Mouse (Mus musculus) left cerebral cortex, adult 2 months (tissue): ENCODE results near the gene Sec31a. TPM values are rescaled to one million over a fixed set of nuclear protein-coding genes. Genes with fewer than 3 reads are reported as not detected.

Experiments used
- DNase-seq, 2 experiments: peaks; one replicate each; pipeline ENCODE4 v3.0.0; 2021 to 2022; ENCODE audit warnings: low spot score in 2 of 2, mixed read lengths in 1 of 2; ENCODE audit errors: extremely low spot score in 1 of 2
- H3K27ac ChIP-seq: fragments of 200-600 bp; 2 replicates; pipeline ENCODE4 v1.8.1; 2022
- H3K4me3 ChIP-seq: fragments of 200-600 bp; 2 replicates; pipeline ENCODE4 v1.8.1; 2022
- CTCF ChIP-seq: fragments of 200-600 bp; IDR thresholded peaks from 2 replicates; pipeline ENCODE4 v1.8.1; 2022; ENCODE audit warnings: antibody characterized with exemption, mild to moderate bottlenecking, moderate library complexity
- intact Hi-C: fragments of 180-260 bp; cut with DNase I; formaldehyde crosslinking; loops from one replicate; pipeline ENCODE4 v1.15.1; 2025
- total RNA-seq, 2 experiments: library from RNA; stranded (reverse); gene quantifications; 2 replicates each; pipeline ENCODE4 v1.2.3; 2021

Sec31a gene
- total RNA-seq, 2 experiments from 2014 or later = 118 to 122 TPM

DNA sequence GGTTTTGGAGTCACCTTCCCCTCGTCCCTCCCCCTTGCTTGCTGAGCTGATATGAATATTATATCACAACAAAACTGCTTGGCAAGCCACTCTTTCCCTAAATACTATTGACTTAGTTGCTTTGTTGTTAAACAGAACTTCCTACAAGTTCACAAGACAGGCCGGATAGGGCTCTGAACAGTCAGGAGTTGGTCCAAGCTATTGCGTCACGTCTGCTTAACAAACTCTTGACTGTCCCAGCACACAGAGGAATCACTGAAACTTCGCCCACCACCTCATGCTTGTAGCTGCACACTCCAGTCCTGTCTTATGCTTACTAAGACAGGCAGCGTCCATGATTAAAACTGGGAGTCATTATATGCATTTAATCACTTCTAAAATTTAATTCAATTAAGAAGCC, 46.9 kb downstream of the Sec31a start:
- H3K27ac ChIP-seq = no peak overlapping the region
- TF ChIP-seq CTCF = no peak
- DNase-seq = no peak

GRCm38 (mm10) chr5:100368527-100368926, 47.5 kb downstream of the Sec31a start:
- Histone ChIP-seq H3K27ac (no peak overlapping the region), H3K4me3 (no peak overlapping the region)
- intact Hi-C loops = no loop called here
- no peak for TF ChIP-seq CTCF
- no peak for DNase-seq

More for the DNA sequence above, 46.9 kb downstream of the Sec31a start:
- intact Hi-C loops = no loop called here
- H3K4me3 ChIP-seq = no peak overlapping the region

- no peak for TF ChIP-seq CTCF
- DNase-seq = no peak
- no peak overlapping the region for H3K27ac ChIP-seq
- intact Hi-C loops = no loop called here
- no peak overlapping the region for H3K4me3 ChIP-seq
Observed at GRCm38 (mm10) chr5:100367051-100367450, 49.0 kb downstream of the Sec31a start.

- no peak for TF ChIP-seq CTCF
- DNase-seq = no peak
- no peak overlapping the region for H3K27ac ChIP-seq
- no peak overlapping the region for H3K4me3 ChIP-seq
- intact Hi-C loops = no loop called here
Observed at GRCm38 (mm10) chr5:100360296-100360695, 55.7 kb downstream of the Sec31a start.

GRCm38 (mm10) chr5:100358334-100358733, 57.7 kb downstream of the Sec31a start:
- no peak for TF ChIP-seq CTCF
- intact Hi-C loops = no loop called here
- DNase-seq = no peak
- Histone ChIP-seq H3K4me3 (no peak overlapping the region), H3K27ac (no peak overlapping the region)

GRCm38 (mm10) chr5:100354644-100355043, 61.4 kb downstream of the Sec31a start:
- no peak for DNase-seq
- TF ChIP-seq CTCF = no peak
- intact Hi-C loops = no loop called here
- Histone ChIP-seq H3K4me3 (no peak overlapping the region), H3K27ac (no peak overlapping the region)

DNA sequence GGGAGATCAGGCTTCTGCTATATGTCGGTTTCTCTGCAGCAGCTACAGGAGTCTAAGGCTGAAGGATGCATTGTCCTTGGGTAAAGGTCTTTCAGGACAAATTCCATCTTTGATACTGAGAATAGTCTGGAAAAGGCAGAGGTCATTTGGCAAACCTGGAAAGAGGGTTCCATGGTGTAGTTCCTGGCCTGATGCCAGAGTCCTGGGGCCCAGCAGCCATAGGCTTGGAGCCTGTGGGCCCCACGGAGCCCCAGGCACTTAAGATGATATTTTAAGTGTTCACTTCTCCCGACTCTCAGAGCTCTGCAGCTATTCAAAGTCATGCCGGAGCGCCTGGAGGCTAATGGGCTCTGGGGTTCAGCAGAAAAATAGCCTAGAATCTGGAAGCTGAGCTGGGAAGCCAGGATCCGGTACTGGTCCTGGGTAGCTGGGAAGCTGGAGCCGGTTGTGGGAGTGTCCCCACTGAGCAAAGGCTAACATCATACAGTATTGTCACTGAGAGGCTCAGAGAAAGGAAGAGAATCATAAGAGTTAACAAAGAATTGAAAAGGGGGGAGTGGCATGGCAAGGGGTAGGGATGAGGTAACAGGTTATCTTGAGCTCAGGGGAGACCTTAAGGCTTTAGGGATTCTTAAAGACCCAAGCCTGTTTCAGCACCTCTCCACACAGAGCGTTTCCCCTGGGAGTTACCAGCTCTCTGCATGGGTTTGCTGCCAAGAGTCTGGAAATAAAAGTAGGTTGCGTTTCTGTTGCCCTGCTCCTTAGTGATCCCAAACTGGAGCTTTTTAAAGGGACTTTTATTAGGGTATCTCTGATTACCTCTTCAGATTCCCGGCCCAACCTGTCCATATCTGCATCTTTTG, 62.8 kb downstream of the Sec31a start:
- DNase-seq = no peak
- Histone ChIP-seq H3K27ac (no peak overlapping the region), H3K4me3 (no peak overlapping the region)
- TF ChIP-seq CTCF = no peak
- intact Hi-C loops = no loop called here

DNA sequence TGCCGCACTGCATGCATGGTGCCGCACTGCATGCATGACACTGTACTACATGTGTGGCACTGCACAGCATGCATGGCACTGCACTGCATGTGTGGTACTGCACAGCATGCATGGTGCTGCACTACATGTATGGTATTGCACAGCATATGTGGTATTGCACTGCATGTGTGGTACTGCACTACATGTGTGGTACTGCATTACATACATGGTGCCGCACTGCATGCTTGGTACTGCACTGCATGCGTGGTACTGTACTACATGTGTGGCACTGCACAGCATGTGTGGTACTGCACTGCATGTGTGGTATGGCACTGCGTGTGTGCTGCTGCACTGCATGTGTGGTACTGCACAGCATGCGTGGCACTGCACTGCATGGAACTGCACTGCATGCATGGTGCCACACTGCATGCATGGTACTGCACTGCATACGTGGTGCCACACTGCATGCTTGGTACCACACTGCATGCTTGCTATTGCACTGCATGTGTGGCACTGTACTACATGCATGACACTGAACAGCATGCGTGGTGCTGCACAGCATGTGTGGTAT, 65.1 kb downstream of the Sec31a start:
- no peak for TF ChIP-seq CTCF
- Histone ChIP-seq H3K27ac (no peak overlapping the region), H3K4me3 (no peak overlapping the region)
- DNase-seq = no peak
- intact Hi-C loops = no loop called here

GRCm38 (mm10) chr5:100349287-100350215, 66.5 kb downstream of the Sec31a start:
- no peak for TF ChIP-seq CTCF
- intact Hi-C loops = no loop called here
- H3K27ac ChIP-seq = no peak overlapping the region
- DNase-seq = no peak
- H3K4me3 ChIP-seq = peak overlapping the region; percentile 16

GRCm38 (mm10) chr5:100345118-100345517, 70.9 kb downstream of the Sec31a start:
- TF ChIP-seq CTCF = peak; percentile 44
- intact Hi-C loops = no loop called here
- Histone ChIP-seq H3K27ac (no peak overlapping the region), H3K4me3 (no peak overlapping the region)
- DNase-seq = no peak

DNA sequence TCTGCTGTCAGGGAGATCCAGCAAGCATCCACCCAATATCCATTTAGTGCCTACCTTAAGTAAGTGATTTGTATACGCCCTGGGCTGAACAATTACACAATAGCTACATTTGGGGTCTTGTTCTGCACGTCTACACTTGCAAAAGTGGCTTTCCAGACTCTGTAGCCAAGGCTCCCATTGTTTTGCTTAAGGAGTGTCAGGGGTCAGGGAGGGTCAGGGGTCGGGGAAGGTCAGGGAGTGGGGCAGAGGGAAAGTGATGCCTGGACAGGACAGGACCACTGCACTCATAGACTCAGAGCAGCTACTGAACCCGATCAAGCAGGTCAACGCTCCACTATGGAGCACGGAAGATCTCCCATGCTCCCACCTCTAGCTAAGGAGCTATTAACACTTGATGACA, 72.9 kb downstream of the Sec31a start:
- intact Hi-C loops = no loop called here
- H3K4me3 ChIP-seq = no peak overlapping the region
- TF ChIP-seq CTCF = no peak
- H3K27ac ChIP-seq = no peak overlapping the region
- no peak for DNase-seq

GRCm38 (mm10) chr5:100342422-100342821, 73.6 kb downstream of the Sec31a start:
- Histone ChIP-seq H3K4me3 (no peak overlapping the region), H3K27ac (no peak overlapping the region)
- DNase-seq = no peak
- no peak for TF ChIP-seq CTCF
- intact Hi-C loops = no loop called here
